Mouse (Mus musculus): Measurements from ENCODE around the gene Ttc9b. TPM values are rescaled to one million over a fixed set of nuclear protein-coding genes. Genes with fewer than 3 reads are reported as not detected.

The Ttc9b gene
- not detected in 2 replicates for total RNA-seq (2014; fragmentation: Nextera tagmentation)
- total RNA-seq (2017), result not detected in 2 replicates
- polyA plus RNA-seq (2012), result not detected in 2 replicates

- no peaks in the 10 kb centered on the region for H3K36me3 ChIP-seq (replicated peaks)
- DNase-seq (ENCODE audit: low spot score) (no peak), ATAC-seq (ENCODE audit: extremely low read depth, insufficient number of reproducible peaks, low FRiP score, poor library complexity, severe bottlenecking) (no peak)
- no peak for TF ChIP-seq GATA1 (IDR thresholded peaks at IDR 0.05; ENCODE audit: borderline replicate concordance, low read length)
- peaks cover 29% of the 10 kb centered on the region for H3K27me3 ChIP-seq (ENCODE audit: insufficient read depth, low read length)
- H3K4me1 ChIP-seq (ENCODE audit: insufficient read depth, low read depth, low read length), result peaks cover 3% of the 10 kb centered on the region
- no peak within 1 kb of the TSS for H3K4me3 ChIP-seq (ENCODE audit: low read depth, low read length)
- peaks cover 2% of the 10 kb centered on the region; the same call in 1 of the 2 replicates for H3K9me3 ChIP-seq (replicated peaks)
Measured at GRCm38 (mm10) chr7:27653681-27654437, at the start of gene Ttc9b. Ttc9b (plus strand) TSS chr7:27653915.

- TF ChIP-seq GATA2 (IDR thresholded peaks at IDR 0.05; ENCODE audit: borderline replicate concordance, low read depth, low read length), result no peak
- TF ChIP-seq CTCF (IDR thresholded peaks at IDR 0.05; ENCODE audit: low read depth, low read length), result no peak
- TF ChIP-seq POLR2AphosphoS5 (IDR thresholded peaks at IDR 0.05; ENCODE audit: insufficient replicate concordance, low read depth, low read length), result no peak
- TF ChIP-seq TAL1 (conservative IDR thresholded peaks at IDR 0.05; ENCODE audit: low read depth, low read length), result no peak
- TF ChIP-seq GATA1 (IDR thresholded peaks at IDR 0.05; ENCODE audit: borderline replicate concordance, low read length), result no peak
- ATAC-seq (ENCODE audit: extremely low read depth, insufficient number of reproducible peaks, low FRiP score, poor library complexity, severe bottlenecking), result no peak
- Histone ChIP-seq H3K9me3 (replicated peaks) (no peaks in the 10 kb centered on the region), H3K4me3 (ENCODE audit: low read depth, low read length) (no peak overlapping the region), H3K36me3 (replicated peaks) (peaks cover 100% of the 10 kb centered on the region), H3K4me1 (ENCODE audit: insufficient read depth, low read depth, low read length) (peaks cover 52% of the 10 kb centered on the region), H3K27me3 (ENCODE audit: insufficient read depth, low read length) (no peaks in the 10 kb centered on the region)
- no peak for DNase-seq (ENCODE audit: low spot score)
Measured at GRCm38 (mm10) chr7:27604661-27605348, 48.9 kb upstream of the Ttc9b start.

- H3K36me3 ChIP-seq (replicated peaks), result peaks cover 100% of the 10 kb centered on the region
- ATAC-seq (ENCODE audit: extremely low read depth, insufficient number of reproducible peaks, low FRiP score, poor library complexity, severe bottlenecking) (no peak), DNase-seq (ENCODE audit: low spot score) (no peak)
- peaks cover 48% of the 10 kb centered on the region for H3K4me1 ChIP-seq (ENCODE audit: insufficient read depth, low read depth, low read length)
- TF ChIP-seq POLR2AphosphoS5 (IDR thresholded peaks at IDR 0.05; ENCODE audit: insufficient replicate concordance, low read depth, low read length), result no peak
- TF ChIP-seq GATA2 (IDR thresholded peaks at IDR 0.05; ENCODE audit: borderline replicate concordance, low read depth, low read length), result no peak
- TF ChIP-seq CTCF (IDR thresholded peaks at IDR 0.05; ENCODE audit: low read depth, low read length), result no peak
- no peak for TF ChIP-seq GATA1 (IDR thresholded peaks at IDR 0.05; ENCODE audit: borderline replicate concordance, low read length)
- TF ChIP-seq TAL1 (conservative IDR thresholded peaks at IDR 0.05; ENCODE audit: low read depth, low read length), result no peak
- H3K4me3 ChIP-seq (ENCODE audit: low read depth, low read length), result no peak overlapping the region; the same call in 1 of the 2 replicates
- H3K9me3 ChIP-seq (replicated peaks), result no peaks in the 10 kb centered on the region
- H3K27me3 ChIP-seq (ENCODE audit: insufficient read depth, low read length), result no peaks in the 10 kb centered on the region
Measured at GRCm38 (mm10) chr7:27605499-27606285, 48.0 kb upstream of the Ttc9b start.

GRCm38 (mm10) chr7:27606481-27607254 lies 47.0 kb upstream of the Ttc9b start:
- Histone ChIP-seq H3K9me3 (replicated peaks) (no peaks in the 10 kb centered on the region), H3K36me3 (replicated peaks) (peaks cover 99% of the 10 kb centered on the region), H3K4me1 (ENCODE audit: insufficient read depth, low read depth, low read length) (peaks cover 38% of the 10 kb centered on the region), H3K4me3 (ENCODE audit: low read depth, low read length) (no peak overlapping the region), H3K27me3 (ENCODE audit: insufficient read depth, low read length) (no peaks in the 10 kb centered on the region)
- no peak for ATAC-seq (ENCODE audit: extremely low read depth, insufficient number of reproducible peaks, low FRiP score, poor library complexity, severe bottlenecking)
- TF ChIP-seq GATA1 (IDR thresholded peaks at IDR 0.05; ENCODE audit: borderline replicate concordance, low read length) (no peak), CTCF (IDR thresholded peaks at IDR 0.05; ENCODE audit: low read depth, low read length) (no peak), POLR2AphosphoS5 (IDR thresholded peaks at IDR 0.05; ENCODE audit: insufficient replicate concordance, low read depth, low read length) (no peak), TAL1 (conservative IDR thresholded peaks at IDR 0.05; ENCODE audit: low read depth, low read length) (no peak), GATA2 (IDR thresholded peaks at IDR 0.05; ENCODE audit: borderline replicate concordance, low read depth, low read length) (no peak)
- no peak for DNase-seq (ENCODE audit: low spot score)

- DNase-seq (ENCODE audit: low spot score) (no peak), ATAC-seq (ENCODE audit: extremely low read depth, insufficient number of reproducible peaks, low FRiP score, poor library complexity, severe bottlenecking) (no peak)
- Histone ChIP-seq H3K4me1 (ENCODE audit: insufficient read depth, low read depth, low read length) (peaks cover 37% of the 10 kb centered on the region), H3K36me3 (replicated peaks) (peaks cover 97% of the 10 kb centered on the region), H3K27me3 (ENCODE audit: insufficient read depth, low read length) (no peaks in the 10 kb centered on the region), H3K4me3 (ENCODE audit: low read depth, low read length) (no peak overlapping the region), H3K9me3 (replicated peaks) (no peaks in the 10 kb centered on the region)
- TF ChIP-seq TAL1 (conservative IDR thresholded peaks at IDR 0.05; ENCODE audit: low read depth, low read length) (no peak), POLR2AphosphoS5 (IDR thresholded peaks at IDR 0.05; ENCODE audit: insufficient replicate concordance, low read depth, low read length) (no peak), GATA2 (IDR thresholded peaks at IDR 0.05; ENCODE audit: borderline replicate concordance, low read depth, low read length) (no peak), CTCF (IDR thresholded peaks at IDR 0.05; ENCODE audit: low read depth, low read length) (no peak), GATA1 (IDR thresholded peaks at IDR 0.05; ENCODE audit: borderline replicate concordance, low read length) (no peak)
Measured at GRCm38 (mm10) chr7:27607580-27607979, 46.1 kb upstream of the Ttc9b start.

Measured in G1E (cell line).